Mouse (Mus musculus) T-helper 2 cell (primary cell): ENCODE measurements around the gene Edaradd.

Source experiments
- in situ Hi-C: fragments of 300-600 bp; cut with MboI, MseI; formaldehyde crosslinking; loops from one replicate; pipeline ENCODE4 v1.15.1; 2025; ENCODE audit warnings: high pct_unique_total_duplicates

Gene Edaradd

GRCm38 (mm10) chr13:12519371-12519770 is 867 bp downstream of the Edaradd start:
- in situ Hi-C loops, result loop anchor here (5.0 kb wide), 1 partner anchor 37 kb away; no protein-coding TSS in a partner anchor

GRCm38 (mm10) chr13:12511189-12511965 is 8.9 kb downstream of the Edaradd start:
- in situ Hi-C loops, result no loop called here

- in situ Hi-C loops, result no loop called here
Observed at GRCm38 (mm10) chr13:12510032-12510431, 10.2 kb downstream of the Edaradd start.

- in situ Hi-C loops, result no loop called here
Observed at GRCm38 (mm10) chr13:12507426-12507825, 12.8 kb downstream of the Edaradd start.

- in situ Hi-C loops, result no loop called here
Observed at GRCm38 (mm10) chr13:12505359-12505758, 14.9 kb downstream of the Edaradd start.

GRCm38 (mm10) chr13:12503238-12503751 is 16.9 kb downstream of the Edaradd start:
- in situ Hi-C loops, result no loop called here

- in situ Hi-C loops, result no loop called here
Observed at GRCm38 (mm10) chr13:12502665-12503237, 17.5 kb downstream of the Edaradd start.

GRCm38 (mm10) chr13:12499107-12499506 is 21.1 kb downstream of the Edaradd start:
- in situ Hi-C loops, result no loop called here

- in situ Hi-C loops, result no loop called here
Observed at GRCm38 (mm10) chr13:12497809-12498208, 22.4 kb downstream of the Edaradd start.

GRCm38 (mm10) chr13:12494750-12495149 is 25.5 kb downstream of the Edaradd start:
- in situ Hi-C loops, result no loop called here

- in situ Hi-C loops, result no loop called here
Observed at GRCm38 (mm10) chr13:12492515-12492914, 27.7 kb downstream of the Edaradd start.

GRCm38 (mm10) chr13:12485640-12486039 is 34.6 kb downstream of the Edaradd start:
- in situ Hi-C loops, result no loop called here

- in situ Hi-C loops, result no loop called here
Observed at GRCm38 (mm10) chr13:12485197-12485596, 35.0 kb downstream of the Edaradd start.

- in situ Hi-C loops, result loop anchor here (5.0 kb wide), 2 partner anchors 37 to 202 kb away; no protein-coding TSS in a partner anchor
Observed at GRCm38 (mm10) chr13:12479802-12480201, 40.4 kb downstream of the Edaradd start.

GRCm38 (mm10) chr13:12478301-12478700 is 41.9 kb downstream of the Edaradd start:
- in situ Hi-C loops, result loop anchor here (5.0 kb wide), 1 partner anchor 204 kb away; no protein-coding TSS in a partner anchor

GRCm38 (mm10) chr13:12476886-12477285 is 43.4 kb downstream of the Edaradd start:
- in situ Hi-C loops, result loop anchor here (5.0 kb wide), 1 partner anchor 205 kb away; no protein-coding TSS in a partner anchor

GRCm38 (mm10) chr13:12475239-12475638 is 45.0 kb downstream of the Edaradd start:
- in situ Hi-C loops, result loop anchor here (5.0 kb wide), 1 partner anchor 207 kb away; no protein-coding TSS in a partner anchor

GRCm38 (mm10) chr13:12473724-12474378 is 46.4 kb downstream of the Edaradd start:
- in situ Hi-C loops, result loop anchor here (25.0 kb wide), 1 partner anchor 913 kb away; the partner anchor contains the start of gene Gpr137b

- in situ Hi-C loops, result loop anchor here (5.0 to 25.0 kb wide), 2 partner anchors 99 to 919 kb away; partner anchors contain the start of genes Ero1lb and Gpr137b
Observed at GRCm38 (mm10) chr13:12468488-12468887, 51.8 kb downstream of the Edaradd start.

- in situ Hi-C loops, result loop anchor here (5.0 to 25.0 kb wide), 2 partner anchors 102 to 922 kb away; partner anchors contain the start of genes Ero1lb and Gpr137b
Observed at GRCm38 (mm10) chr13:12464844-12465243, 55.4 kb downstream of the Edaradd start, which contains the start of gene Lgals8. Gene Lgals8, minus strand, starts transcription at chr13:12464944.

- in situ Hi-C loops, result loop anchor here (25.0 kb wide), 1 partner anchor 923 kb away; the partner anchor contains the start of gene Gpr137b
Observed at GRCm38 (mm10) chr13:12464159-12464558, 56.1 kb downstream of the Edaradd start.
